Mouse (Mus musculus): ENCODE measurements around the gene Slc25a33.

Gene Slc25a33

GRCm38 (mm10) chr4:149727636-149728035, 46.4 kb downstream of the Slc25a33 start:
- no peak for DNase-seq (ENCODE audit: low spot score in 2 of 2)

DNA sequence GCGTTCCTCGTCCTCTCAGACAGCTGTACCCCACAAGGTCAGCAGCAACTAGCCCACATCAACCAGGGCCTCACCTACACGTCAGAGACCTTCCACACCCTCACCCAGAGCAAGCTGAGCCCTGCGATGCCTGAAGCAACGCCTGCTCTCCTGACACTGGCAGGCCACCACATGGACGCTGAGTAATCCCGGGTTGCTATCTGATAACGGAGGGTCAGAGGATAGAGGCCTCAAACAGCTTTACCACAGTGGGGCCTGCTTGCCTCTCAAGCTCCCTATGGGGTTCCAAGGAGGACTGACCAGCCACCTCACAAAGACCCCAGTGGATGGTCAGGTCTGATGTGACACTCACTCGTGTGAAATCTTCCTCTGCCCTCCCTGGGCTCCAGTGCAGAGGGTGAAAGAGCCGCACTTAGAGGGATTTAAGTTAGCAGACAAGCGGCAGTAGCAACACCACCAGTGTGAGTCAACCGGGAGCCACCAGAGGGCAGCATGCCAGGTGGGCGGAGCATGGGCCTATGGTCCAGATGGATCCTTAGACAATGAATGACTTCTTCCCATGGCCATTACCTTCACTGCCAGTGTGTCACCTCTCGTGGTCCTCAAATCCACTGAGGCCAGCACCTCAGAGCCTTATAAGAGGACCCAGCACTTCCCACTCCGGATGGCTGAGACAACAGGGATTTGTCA, 48.3 kb downstream of the Slc25a33 start:
- peak in 1 of 2 experiments; percentile 65 for DNase-seq (ENCODE audit: low spot score in 2 of 2)

GRCm38 (mm10) chr4:149724916-149725470, 49.1 kb downstream of the Slc25a33 start:
- DNase-seq (ENCODE audit: low spot score in 2 of 2), result no peak

DNA sequence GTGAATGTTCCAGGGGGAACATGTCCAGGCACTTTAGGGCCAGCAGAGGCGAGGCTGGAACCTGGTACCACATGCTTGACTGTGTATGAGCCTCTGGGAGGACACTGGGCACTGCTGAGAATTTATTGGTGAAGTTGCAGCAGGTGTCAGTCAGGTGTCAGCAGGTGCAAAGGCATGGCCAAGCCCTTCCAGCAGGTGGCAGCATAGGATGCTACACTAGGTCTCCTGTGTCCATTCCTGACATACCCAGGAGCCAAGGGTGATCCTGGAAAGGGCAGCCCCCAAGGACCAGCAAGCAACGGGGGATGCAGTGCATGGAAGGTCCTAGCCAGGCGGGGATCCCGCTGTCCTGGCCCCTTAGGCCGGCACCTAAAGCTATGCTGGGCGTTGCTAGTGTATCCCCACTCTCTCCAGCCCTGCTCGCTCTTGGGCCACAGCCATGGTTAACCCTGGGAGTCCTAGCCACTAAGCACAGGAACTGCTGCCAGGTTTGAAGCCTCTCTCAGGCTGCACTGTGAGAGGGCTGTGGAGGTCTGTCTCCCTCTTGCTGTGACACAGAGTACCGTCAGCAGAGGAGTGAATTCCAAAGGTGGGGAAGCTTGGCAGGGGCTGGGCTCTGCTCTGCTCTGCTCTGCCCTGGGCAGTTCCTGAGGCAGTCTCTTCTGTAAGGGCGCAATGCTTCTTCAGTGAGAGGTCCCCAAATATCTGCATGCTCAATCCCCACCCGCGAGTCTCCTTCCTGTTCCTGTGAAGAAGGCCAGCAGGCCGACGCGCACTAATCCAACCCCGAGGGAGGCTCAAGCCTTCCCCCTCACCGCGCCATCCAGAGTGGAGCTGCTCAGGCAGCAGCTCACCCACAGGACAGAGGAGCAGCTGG, 50.0 kb downstream of the Slc25a33 start:
- DNase-seq (ENCODE audit: low spot score in 2 of 2), result no peak

DNA sequence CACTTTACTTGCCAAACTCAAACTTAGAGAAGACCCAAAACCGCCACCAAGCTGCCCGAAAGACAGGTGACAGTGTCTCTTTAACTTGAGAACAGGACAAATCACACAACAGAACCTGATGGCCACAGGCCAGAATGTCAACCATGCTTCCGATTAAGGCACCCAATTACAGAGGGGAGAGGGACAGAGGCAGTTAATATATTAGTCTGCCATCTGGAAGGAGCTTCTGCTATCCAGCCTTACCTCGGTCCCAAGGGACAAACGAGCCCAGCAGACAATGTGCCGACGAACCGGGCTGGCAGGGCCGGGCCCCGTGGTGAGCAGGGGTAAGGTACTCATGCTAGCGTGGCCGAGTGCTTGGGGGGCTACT, 51.1 kb downstream of the Slc25a33 start:
- DNase-seq (ENCODE audit: low spot score in 2 of 2), result no peak

DNA sequence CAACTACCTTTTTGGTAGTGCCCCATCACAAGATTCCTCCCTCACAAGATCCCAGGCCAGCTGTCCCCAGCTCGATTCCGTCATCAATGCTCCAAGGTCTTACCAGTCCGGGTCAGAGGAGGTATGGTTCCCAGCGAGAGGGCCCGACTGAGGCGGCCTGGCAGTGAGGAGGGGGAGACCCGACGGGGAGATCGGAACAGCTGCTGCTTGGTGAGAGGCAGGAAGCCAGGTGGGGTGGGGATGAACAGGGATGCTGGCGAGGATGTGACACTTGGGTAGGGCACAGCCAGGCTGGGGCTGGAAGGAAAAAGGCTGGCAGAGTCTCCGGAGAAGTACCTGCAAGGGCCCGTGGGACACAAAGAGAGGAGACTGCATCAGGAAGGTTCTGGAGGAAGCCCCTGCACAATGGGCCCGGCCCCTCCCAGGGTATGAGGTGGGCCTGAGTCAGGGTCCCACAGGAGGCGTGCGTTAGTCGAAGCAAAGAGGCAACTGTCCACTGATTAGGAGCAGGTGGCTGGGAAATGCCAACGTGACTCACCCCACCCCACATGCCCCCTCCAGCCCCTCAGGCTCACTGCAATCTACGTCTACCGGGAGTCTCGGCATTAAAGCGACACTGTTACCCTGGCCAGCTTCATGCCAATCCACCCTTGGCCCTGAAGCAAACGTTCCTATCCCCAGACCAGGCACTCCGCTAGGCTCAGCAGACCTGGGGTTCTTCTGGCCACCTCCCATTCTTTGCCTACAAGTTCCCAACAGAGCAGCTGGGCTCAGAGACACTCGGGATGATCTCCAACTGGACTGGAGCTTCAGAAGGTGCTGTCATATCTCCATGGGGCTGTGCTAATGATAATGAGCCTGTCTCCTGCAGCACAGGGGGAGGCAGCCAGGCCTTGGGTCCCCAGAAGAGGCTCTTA, 51.7 kb downstream of the Slc25a33 start:
- DNase-seq (ENCODE audit: low spot score in 2 of 2), result no peak

- DNase-seq (ENCODE audit: low spot score in 2 of 2), result no peak
Observed at GRCm38 (mm10) chr4:149721163-149721562, 52.9 kb downstream of the Slc25a33 start.

- DNase-seq (ENCODE audit: low spot score in 2 of 2), result no peak
Observed at GRCm38 (mm10) chr4:149719686-149720085, 54.4 kb downstream of the Slc25a33 start.

GRCm38 (mm10) chr4:149714542-149714941, 59.5 kb downstream of the Slc25a33 start:
- DNase-seq (ENCODE audit: low spot score in 2 of 2), result no peak

DNA sequence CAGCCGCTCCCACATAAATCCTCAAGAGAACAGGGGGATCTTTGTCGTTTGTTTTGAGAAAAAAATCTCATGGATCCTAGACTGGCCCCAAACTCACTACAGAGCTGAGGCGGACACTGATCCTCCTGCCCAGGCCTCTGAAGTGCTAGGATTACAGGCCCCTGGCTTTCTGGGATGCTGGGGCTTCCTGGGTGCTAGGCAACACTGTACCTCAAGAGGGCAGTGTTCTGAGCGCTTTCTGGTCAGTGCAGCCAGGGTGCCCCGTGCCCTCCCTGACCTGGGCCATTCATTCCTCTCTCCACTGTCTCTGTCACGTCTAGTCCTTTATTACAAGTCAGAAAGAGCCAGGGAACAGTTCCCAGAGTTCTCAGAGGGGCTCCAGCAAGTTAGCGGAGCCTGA, 62.1 kb downstream of the Slc25a33 start:
- no peak for DNase-seq (ENCODE audit: low spot score in 2 of 2)

- no peak for DNase-seq (ENCODE audit: low spot score in 2 of 2)
Observed at GRCm38 (mm10) chr4:149711485-149711884, 62.6 kb downstream of the Slc25a33 start.

DNA sequence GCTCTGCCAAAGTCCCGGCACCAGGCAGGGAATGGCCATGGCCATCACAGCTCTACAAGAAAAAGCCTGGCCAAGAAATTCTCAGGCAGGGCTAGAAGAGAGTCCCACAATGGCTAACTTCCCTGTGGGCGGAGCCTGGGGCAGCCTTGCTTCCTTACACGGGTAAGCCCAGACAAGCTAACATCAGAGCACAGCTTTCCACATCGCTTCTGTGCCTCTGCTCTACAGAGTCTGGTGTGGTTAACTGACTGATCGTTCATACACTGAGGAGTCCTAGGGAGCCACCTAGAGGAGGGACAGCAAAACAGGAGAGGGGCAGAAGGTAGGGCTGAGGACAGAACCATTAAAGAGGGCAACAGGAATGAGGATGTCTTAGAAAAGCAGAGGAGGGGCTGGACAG, 63.6 kb downstream of the Slc25a33 start:
- no peak for DNase-seq (ENCODE audit: low spot score in 2 of 2)

GRCm38 (mm10) chr4:149705941-149706340, 68.1 kb downstream of the Slc25a33 start:
- no peak for DNase-seq (ENCODE audit: low spot score in 2 of 2)

DNA sequence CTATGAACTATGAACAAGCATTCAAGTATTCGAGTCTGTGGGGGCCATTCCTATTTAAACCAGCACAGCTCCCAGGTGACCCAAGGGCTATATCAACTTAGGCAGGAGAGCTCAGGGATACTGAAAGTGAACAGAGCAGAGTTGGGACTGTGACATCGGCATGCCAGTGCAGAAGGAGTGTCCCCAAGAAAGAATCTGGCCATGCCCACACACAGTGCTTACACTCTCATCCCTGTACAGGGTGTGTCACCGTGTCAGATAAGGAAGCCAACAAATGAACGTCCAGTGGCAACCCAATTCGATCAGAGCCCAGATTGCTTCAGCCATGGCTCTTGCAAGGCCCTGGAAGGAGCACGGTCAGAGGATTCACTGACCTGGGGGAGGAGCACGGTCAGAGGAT, 68.8 kb downstream of the Slc25a33 start:
- DNase-seq (ENCODE audit: low spot score in 2 of 2), result no peak

DNA sequence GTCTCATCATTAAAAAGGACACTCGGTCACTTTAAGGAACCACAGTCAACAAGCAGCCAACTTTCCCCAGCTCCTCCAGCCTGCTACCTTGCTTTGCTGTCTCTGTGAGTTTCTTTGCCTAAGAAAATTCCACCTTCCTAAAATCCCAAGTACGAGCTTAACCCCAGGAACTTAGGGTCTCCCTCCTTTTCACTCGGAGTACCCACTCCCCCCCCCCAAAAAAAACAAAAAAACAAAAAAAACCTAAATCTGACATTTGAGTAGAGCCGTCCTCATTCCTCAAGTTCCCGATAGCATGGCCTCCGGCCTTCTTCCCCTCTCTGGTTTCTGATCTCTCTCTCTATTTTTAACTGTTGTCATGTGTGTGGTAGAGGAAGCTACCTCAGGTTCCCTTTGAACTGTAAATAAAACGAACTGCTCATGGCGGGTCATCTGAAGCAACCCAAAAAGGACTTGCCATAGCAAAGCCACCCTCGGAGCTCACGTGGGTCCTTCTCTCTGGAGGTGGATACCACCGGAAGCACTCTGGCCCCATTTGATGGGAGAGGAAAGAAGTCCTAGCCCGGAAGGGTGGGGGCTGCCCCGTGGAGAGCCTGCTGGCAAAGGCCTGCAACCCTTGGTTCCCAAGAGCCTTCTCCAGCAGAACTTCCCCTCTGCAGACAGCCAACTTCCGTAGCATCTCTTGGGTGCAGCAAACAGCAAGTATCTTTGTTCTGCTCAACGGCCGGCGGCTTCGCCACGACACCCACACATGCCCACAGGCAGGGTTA, 71.7 kb downstream of the Slc25a33 start, which contains the start of gene Pik3cd:
TSS of gene Pik3cd (minus strand) at position 362 of the 770 bp plus-strand sequence.
- no peak for DNase-seq (ENCODE audit: low spot score in 2 of 2)

DNA sequence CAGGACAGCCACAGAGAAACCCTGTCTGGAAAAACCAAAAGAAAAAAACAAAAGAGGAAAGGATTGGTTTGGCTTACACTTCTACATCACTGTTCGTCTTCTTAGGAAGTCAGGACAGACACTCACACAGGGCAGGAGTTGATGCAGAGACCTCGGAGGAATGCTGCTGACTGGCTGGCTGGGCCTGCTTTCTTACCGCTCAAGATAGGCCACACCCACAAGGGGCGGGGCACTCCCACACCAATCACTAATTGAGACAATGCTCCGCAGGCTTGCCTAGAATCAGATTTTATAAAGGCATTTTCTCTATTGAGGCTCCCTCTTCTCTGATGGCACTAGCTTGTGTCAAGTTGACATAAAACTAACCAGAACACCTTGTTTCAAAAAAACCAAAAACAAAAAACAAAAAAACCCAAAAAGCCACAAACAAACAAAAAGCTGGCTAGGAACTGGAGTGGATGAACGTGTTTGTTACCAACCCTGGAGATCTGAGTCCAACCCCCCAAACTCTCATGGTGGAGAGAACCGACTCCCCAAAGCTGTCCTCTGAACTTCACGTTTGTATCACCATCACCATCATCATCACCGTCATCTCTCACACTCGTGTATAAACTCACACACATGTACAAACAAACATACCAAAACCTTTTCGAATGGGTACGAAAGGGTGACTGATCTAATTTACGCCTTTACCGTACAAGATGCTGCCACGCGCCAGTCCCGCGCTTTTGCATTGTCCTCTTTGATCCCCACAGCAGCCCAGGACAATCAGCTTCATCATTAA, 72.5 kb downstream of the Slc25a33 start:
- DNase-seq (ENCODE audit: low spot score in 2 of 2), result no peak

- DNase-seq (ENCODE audit: low spot score in 2 of 2), result no peak
Observed at GRCm38 (mm10) chr4:149699953-149700352, 74.1 kb downstream of the Slc25a33 start.

DNA sequence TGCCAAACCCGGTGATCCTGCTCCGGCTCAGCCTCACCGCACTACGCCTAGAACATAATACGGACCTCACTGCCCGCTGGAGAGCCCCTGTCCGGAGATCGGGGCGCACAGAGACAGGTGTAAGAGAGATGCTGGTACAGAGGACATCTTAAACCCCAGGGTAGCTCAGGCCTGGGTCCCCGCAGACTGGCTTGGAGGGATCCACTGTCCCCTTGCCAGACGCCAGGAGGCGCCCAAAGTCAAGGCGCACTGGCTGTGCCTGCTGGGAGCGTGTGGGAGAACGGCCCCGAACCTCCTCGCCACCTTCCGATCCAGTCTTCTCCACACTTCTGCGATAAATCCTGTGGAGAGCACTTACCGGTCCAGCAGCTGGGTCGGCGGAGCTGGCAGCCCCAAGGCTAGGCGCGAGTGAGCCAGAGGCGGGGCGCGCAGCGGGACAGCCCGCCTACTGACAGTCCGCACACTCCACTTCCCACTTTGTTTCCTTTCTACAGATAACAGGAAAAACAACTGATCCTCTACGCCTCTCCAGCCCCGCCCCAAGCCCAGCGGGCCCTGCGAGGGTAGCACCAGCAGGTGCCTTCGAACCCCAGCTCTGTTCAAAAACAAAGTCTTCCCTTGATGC, 75.8 kb downstream of the Slc25a33 start:
- no peak for DNase-seq (ENCODE audit: low spot score in 2 of 2)

- no peak for DNase-seq (ENCODE audit: low spot score in 2 of 2)
Observed at GRCm38 (mm10) chr4:149697506-149698196, 76.4 kb downstream of the Slc25a33 start.

All from frontal cortex, postnatal 14 days (tissue).